Mouse (Mus musculus) layer of hippocampus, adult 2 months (tissue): ENCODE measurements around the gene Man1c1. TPM values are rescaled to one million over a fixed set of nuclear protein-coding genes. Genes with fewer than 3 reads are reported as not detected.
A peak's percentile ranks its signal among the peaks of the same experiment; 100 is the strongest.

Source experiments
- DNase-seq, 2 experiments: peaks; one replicate each; pipeline ENCODE4 v3.0.0; 2022; ENCODE audit warnings: low spot score in 2 of 2
- H3K27ac ChIP-seq: fragments of 200-600 bp; 2 replicates; pipeline ENCODE4 v1.8.1; 2022
- H3K4me3 ChIP-seq: fragments of 200-600 bp; 2 replicates; pipeline ENCODE4 v1.8.1; 2022; ENCODE audit warnings: mild to moderate bottlenecking
- CTCF ChIP-seq: fragments of 200-600 bp; conservative IDR thresholded peaks from 2 replicates; pipeline ENCODE4 v1.8.1; 2022; ENCODE audit warnings: antibody characterized with exemption, mild to moderate bottlenecking, moderate library complexity
- total RNA-seq, 2 experiments: library from RNA; stranded (reverse); gene quantifications; 2 replicates each; pipeline ENCODE4 v1.2.3; 2021

Gene Man1c1
- total RNA-seq, 2 experiments from 2014 or later: 22.1 to 25.1 TPM

- no peak for DNase-seq
- H3K27ac ChIP-seq: no peak overlapping the region
- TF ChIP-seq CTCF: peak; percentile 71
- H3K4me3 ChIP-seq: no peak overlapping the region
These were observed 120.6 kb downstream of the Man1c1 start for GRCm38 (mm10) chr4:134583513-134583912.

- TF ChIP-seq CTCF: no peak
- no peak for DNase-seq
- no peak overlapping the region for H3K4me3 ChIP-seq
- H3K27ac ChIP-seq: peak overlapping the region; percentile 89
These were observed 122.7 kb downstream of the Man1c1 start for GRCm38 (mm10) chr4:134581365-134581764.

- TF ChIP-seq CTCF: 0 out of 2 replicates have a peak, but pooled peaks have one; percentile 7
- Histone ChIP-seq H3K4me3 (no peak overlapping the region), H3K27ac (peak overlapping the region; percentile 89)
- DNase-seq: peak; percentile 88 to 90
These were observed 123.5 kb downstream of the Man1c1 start for GRCm38 (mm10) chr4:134580351-134581148.

GRCm38 (mm10) chr4:134579620-134580019 is 124.5 kb downstream of the Man1c1 start:
- Histone ChIP-seq H3K27ac (peak overlapping the region; percentile 89), H3K4me3 (no peak overlapping the region)
- TF ChIP-seq CTCF: no peak
- no peak for DNase-seq

- DNase-seq: no peak
- H3K27ac ChIP-seq: peak overlapping the region; percentile 15
- peak; percentile 51 for TF ChIP-seq CTCF
- H3K4me3 ChIP-seq: no peak overlapping the region
These were observed 124.9 kb downstream of the Man1c1 start for GRCm38 (mm10) chr4:134579212-134579611.

GRCm38 (mm10) chr4:134578407-134578806 is 125.7 kb downstream of the Man1c1 start:
- no peak overlapping the region for H3K4me3 ChIP-seq
- peak; percentile 40 to 47 for DNase-seq
- TF ChIP-seq CTCF: no peak
- peak overlapping the region; percentile 15; the same call in 1 of the 2 replicates for H3K27ac ChIP-seq

- no peak for DNase-seq
- Histone ChIP-seq H3K4me3 (no peak overlapping the region), H3K27ac (no peak overlapping the region)
- no peak for TF ChIP-seq CTCF
These were observed 126.8 kb downstream of the Man1c1 start for GRCm38 (mm10) chr4:134577281-134577680.

- no peak for DNase-seq
- no peak overlapping the region for H3K27ac ChIP-seq
- H3K4me3 ChIP-seq: no peak overlapping the region
- TF ChIP-seq CTCF: no peak
These were observed 128.6 kb downstream of the Man1c1 start for GRCm38 (mm10) chr4:134575486-134575885.

GRCm38 (mm10) chr4:134572449-134573300 is 131.4 kb downstream of the Man1c1 start:
- no peak for DNase-seq
- H3K27ac ChIP-seq: no peak overlapping the region
- no peak overlapping the region for H3K4me3 ChIP-seq
- TF ChIP-seq CTCF: no peak

GRCm38 (mm10) chr4:134570704-134571451 is 133.2 kb downstream of the Man1c1 start:
- Histone ChIP-seq H3K27ac (no peak overlapping the region), H3K4me3 (no peak overlapping the region)
- no peak for TF ChIP-seq CTCF
- DNase-seq: no peak

GRCm38 (mm10) chr4:134569831-134570230 is 134.3 kb downstream of the Man1c1 start:
- no peak for TF ChIP-seq CTCF
- Histone ChIP-seq H3K4me3 (no peak overlapping the region), H3K27ac (no peak overlapping the region)
- DNase-seq: no peak

- TF ChIP-seq CTCF: peak; percentile 73
- H3K4me3 ChIP-seq: no peak overlapping the region
- no peak overlapping the region for H3K27ac ChIP-seq
- no peak for DNase-seq
These were observed 134.9 kb downstream of the Man1c1 start for GRCm38 (mm10) chr4:134569205-134569604.
